Mouse (Mus musculus) olfactory bulb, adult 2 months (tissue): ENCODE measurements around the gene Ywhab.

ENCODE experiments used
- CTCF ChIP-seq: fragments of 200-500 bp; IDR thresholded peaks from 2 replicates; pipeline ENCODE4 v1.5.1; 2012; ENCODE audit warnings: low read depth, mild to moderate bottlenecking, low read length, moderate library complexity; ENCODE audit not compliant: insufficient read depth
- POLR2A ChIP-seq: fragments of 200-500 bp; IDR thresholded peaks from 2 replicates; pipeline ENCODE4 v1.6.1; 2012; ENCODE audit warnings: mild to moderate bottlenecking, low read depth, low read length, moderate library complexity; ENCODE audit not compliant: insufficient read depth

DNA sequence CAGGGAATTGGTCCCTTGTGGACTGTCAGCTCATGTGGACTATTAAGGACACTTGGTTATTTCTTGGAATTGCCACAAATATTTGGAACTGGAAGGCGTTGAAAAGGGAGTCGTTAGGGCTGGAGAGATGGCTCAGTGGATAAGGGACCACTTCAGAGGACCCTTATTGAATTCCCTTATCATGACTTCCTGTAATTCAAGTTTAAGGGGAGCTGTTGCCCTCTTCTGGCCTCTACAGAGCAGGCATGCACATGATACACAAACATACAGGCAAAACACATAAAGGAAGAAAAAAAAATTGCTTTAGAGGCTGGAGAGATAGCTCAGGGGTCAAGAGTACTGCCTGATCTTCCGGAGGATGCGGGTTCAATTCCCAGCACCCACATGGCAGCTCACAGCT lies 25.2 kb downstream of the Ywhab start:
- no peak for TF ChIP-seq POLR2A
- TF ChIP-seq CTCF, result no peak
